Mouse (Mus musculus) E14TG2a.4 (cell line): ENCODE data around the gene Ush1c.

Experiments
- CTCF ChIP-seq: conservative IDR thresholded peaks from 2 replicates; pipeline ENCODE4 v1.5.1; 2014; ENCODE audit warnings: low read length
- NANOG ChIP-seq: IDR thresholded peaks from 2 replicates; pipeline ENCODE4 v1.6.1; 2014; ENCODE audit warnings: borderline replicate concordance, low read length, mixed read lengths
- POU5F1 ChIP-seq: IDR thresholded peaks from 2 replicates; pipeline ENCODE4 v1.6.1; 2014; ENCODE audit warnings: low read length, borderline replicate concordance

DNA sequence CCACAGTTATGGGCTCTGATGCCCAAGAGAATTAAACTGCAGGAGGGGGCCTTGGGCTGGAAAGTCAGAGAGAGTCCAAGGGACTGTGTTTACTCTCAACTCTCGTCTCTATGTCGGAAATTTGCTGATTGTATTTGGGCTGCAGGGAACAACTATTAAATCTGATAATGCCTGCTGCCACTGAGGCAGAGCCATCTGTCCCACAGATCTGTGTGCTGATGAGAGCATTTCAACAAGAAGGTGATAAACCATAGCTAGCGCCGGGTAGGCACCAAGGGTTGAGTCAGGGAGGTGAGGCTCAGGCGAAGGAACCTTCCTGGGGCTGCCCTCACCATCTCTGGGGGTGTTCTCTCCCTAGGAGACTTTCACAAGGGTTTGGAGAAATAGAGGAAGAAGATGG is 75.6 kb downstream of the Ush1c start:
- TF ChIP-seq CTCF (no peak), POU5F1 (no peak), NANOG (no peak)
